Mouse (Mus musculus): ENCODE measurements around the gene Fam102b. TPM values are rescaled to one million over a fixed set of nuclear protein-coding genes. Genes with fewer than 3 reads are reported as not detected.

The Fam102b gene
- polyA plus RNA-seq, 1 experiment from 2014 or later = 17.6 TPM

GRCm38 (mm10) chr3:109023066-109023465, 4.3 kb downstream of the Fam102b start:
- Histone ChIP-seq H3K36me3 (ENCODE audit: control insufficient read depth, insufficient read depth, low read length) (no peaks in the 10 kb centered on the region), H3K4me3 (ENCODE audit: low read depth, low read length) (no peak overlapping the region), H3K4me1 (ENCODE audit: control insufficient read depth, insufficient read depth, low read length) (peaks cover 10% of the 10 kb centered on the region; the same call in 1 of the 2 replicates), H3K9me3 (ENCODE audit: control insufficient read depth, low read length) (no peaks in the 10 kb centered on the region), H3K27ac (ENCODE audit: low read depth, low read length) (no peak overlapping the region), H3K27me3 (ENCODE audit: control insufficient read depth, insufficient read depth, low read length) (no peaks in the 10 kb centered on the region), H3K4me2 (ENCODE audit: low read depth, low read length) (no peak overlapping the region), H3K9ac (replicated peaks; ENCODE audit: low read depth, low read length) (no peak overlapping the region)
- ATAC-seq (ENCODE audit: low read depth) = no peak
- 59% methylated on average over 8 of the region's 8 CpGs for WGBS

GRCm38 (mm10) chr3:109021720-109022516, 5.5 kb downstream of the Fam102b start:
- 88% methylated on average over 6 of the region's 6 CpGs for WGBS
- H3K9ac ChIP-seq (replicated peaks; ENCODE audit: low read depth, low read length) = no peak overlapping the region
- H3K4me2 ChIP-seq (ENCODE audit: low read depth, low read length) = no peak overlapping the region
- no peak overlapping the region for H3K4me3 ChIP-seq (ENCODE audit: low read depth, low read length)
- no peak for ATAC-seq (ENCODE audit: low read depth)
- H3K27ac ChIP-seq (ENCODE audit: low read depth, low read length) = no peak overlapping the region
- H3K4me1 ChIP-seq (ENCODE audit: control insufficient read depth, insufficient read depth, low read length) = peaks cover 10% of the 10 kb centered on the region; the same call in 1 of the 2 replicates
- no peaks in the 10 kb centered on the region for H3K36me3 ChIP-seq (ENCODE audit: control insufficient read depth, insufficient read depth, low read length)
- no peaks in the 10 kb centered on the region for H3K9me3 ChIP-seq (ENCODE audit: control insufficient read depth, low read length)
- H3K27me3 ChIP-seq (ENCODE audit: control insufficient read depth, insufficient read depth, low read length) = no peaks in the 10 kb centered on the region

GRCm38 (mm10) chr3:109018336-109018735, 9.1 kb downstream of the Fam102b start:
- 91% methylated on average over 5 of the region's 5 CpGs for WGBS

GRCm38 (mm10) chr3:109012595-109012994, 14.8 kb downstream of the Fam102b start:
- Histone ChIP-seq H3K4me1 (ENCODE audit: control insufficient read depth, insufficient read depth, low read length) (no peaks in the 10 kb centered on the region), H3K36me3 (ENCODE audit: control insufficient read depth, insufficient read depth, low read length) (no peaks in the 10 kb centered on the region), H3K4me2 (ENCODE audit: low read depth, low read length) (no peak overlapping the region), H3K4me3 (ENCODE audit: low read depth, low read length) (no peak overlapping the region), H3K27me3 (ENCODE audit: control insufficient read depth, insufficient read depth, low read length) (no peaks in the 10 kb centered on the region), H3K27ac (ENCODE audit: low read depth, low read length) (no peak overlapping the region), H3K9me3 (ENCODE audit: control insufficient read depth, low read length) (no peaks in the 10 kb centered on the region), H3K9ac (replicated peaks; ENCODE audit: low read depth, low read length) (no peak overlapping the region)
- no peak for ATAC-seq (ENCODE audit: low read depth)
- 88% methylated on average over 4 of the region's 4 CpGs for WGBS

More at GRCm38 (mm10) chr3:109018336-109018735, 9.1 kb downstream of the Fam102b start:
- ATAC-seq (ENCODE audit: low read depth) = no peak
- H3K27ac ChIP-seq (ENCODE audit: low read depth, low read length) = no peak overlapping the region
- no peak overlapping the region for H3K4me2 ChIP-seq (ENCODE audit: low read depth, low read length)
- H3K9ac ChIP-seq (replicated peaks; ENCODE audit: low read depth, low read length) = no peak overlapping the region
- no peaks in the 10 kb centered on the region for H3K27me3 ChIP-seq (ENCODE audit: control insufficient read depth, insufficient read depth, low read length)
- H3K4me1 ChIP-seq (ENCODE audit: control insufficient read depth, insufficient read depth, low read length) = peaks cover 4% of the 10 kb centered on the region; the same call in 1 of the 2 replicates
- no peaks in the 10 kb centered on the region for H3K36me3 ChIP-seq (ENCODE audit: control insufficient read depth, insufficient read depth, low read length)
- H3K9me3 ChIP-seq (ENCODE audit: control insufficient read depth, low read length) = no peaks in the 10 kb centered on the region
- no peak overlapping the region for H3K4me3 ChIP-seq (ENCODE audit: low read depth, low read length)

GRCm38 (mm10) chr3:109010489-109011260, 16.7 kb downstream of the Fam102b start:
- H3K27ac ChIP-seq (ENCODE audit: low read depth, low read length) = no peak overlapping the region
- H3K4me3 ChIP-seq (ENCODE audit: low read depth, low read length) = no peak overlapping the region
- H3K4me1 ChIP-seq (ENCODE audit: control insufficient read depth, insufficient read depth, low read length) = no peaks in the 10 kb centered on the region
- H3K9me3 ChIP-seq (ENCODE audit: control insufficient read depth, low read length) = no peaks in the 10 kb centered on the region
- H3K36me3 ChIP-seq (ENCODE audit: control insufficient read depth, insufficient read depth, low read length) = no peaks in the 10 kb centered on the region
- no peak overlapping the region for H3K9ac ChIP-seq (replicated peaks; ENCODE audit: low read depth, low read length)
- no peak for ATAC-seq (ENCODE audit: low read depth)
- H3K27me3 ChIP-seq (ENCODE audit: control insufficient read depth, insufficient read depth, low read length) = no peaks in the 10 kb centered on the region
- H3K4me2 ChIP-seq (ENCODE audit: low read depth, low read length) = no peak overlapping the region
- WGBS = 50% methylated on average over 7 of the region's 7 CpGs

GRCm38 (mm10) chr3:109008180-109008579, 19.2 kb downstream of the Fam102b start:
- H3K27ac ChIP-seq (ENCODE audit: low read depth, low read length) = no peak overlapping the region
- no peak for ATAC-seq (ENCODE audit: low read depth)
- no peaks in the 10 kb centered on the region for H3K27me3 ChIP-seq (ENCODE audit: control insufficient read depth, insufficient read depth, low read length)
- 96% methylated on average over 5 of the region's 5 CpGs for WGBS
- no peaks in the 10 kb centered on the region for H3K36me3 ChIP-seq (ENCODE audit: control insufficient read depth, insufficient read depth, low read length)
- no peaks in the 10 kb centered on the region for H3K9me3 ChIP-seq (ENCODE audit: control insufficient read depth, low read length)
- no peak overlapping the region for H3K4me2 ChIP-seq (ENCODE audit: low read depth, low read length)
- no peaks in the 10 kb centered on the region for H3K4me1 ChIP-seq (ENCODE audit: control insufficient read depth, insufficient read depth, low read length)
- H3K4me3 ChIP-seq (ENCODE audit: low read depth, low read length) = no peak overlapping the region
- H3K9ac ChIP-seq (replicated peaks; ENCODE audit: low read depth, low read length) = no peak overlapping the region

- Histone ChIP-seq H3K9ac (replicated peaks; ENCODE audit: low read depth, low read length) (no peak overlapping the region), H3K27me3 (ENCODE audit: control insufficient read depth, insufficient read depth, low read length) (no peaks in the 10 kb centered on the region), H3K9me3 (ENCODE audit: control insufficient read depth, low read length) (no peaks in the 10 kb centered on the region), H3K36me3 (ENCODE audit: control insufficient read depth, insufficient read depth, low read length) (no peaks in the 10 kb centered on the region), H3K27ac (ENCODE audit: low read depth, low read length) (no peak overlapping the region), H3K4me2 (ENCODE audit: low read depth, low read length) (no peak overlapping the region), H3K4me1 (ENCODE audit: control insufficient read depth, insufficient read depth, low read length) (no peaks in the 10 kb centered on the region), H3K4me3 (ENCODE audit: low read depth, low read length) (no peak overlapping the region)
- 88% methylated on average over 5 of the region's 5 CpGs for WGBS
- no peak for ATAC-seq (ENCODE audit: low read depth)
Observed at GRCm38 (mm10) chr3:109005777-109006176, 21.6 kb downstream of the Fam102b start.

- Histone ChIP-seq H3K27me3 (ENCODE audit: control insufficient read depth, insufficient read depth, low read length) (no peaks in the 10 kb centered on the region), H3K4me3 (ENCODE audit: low read depth, low read length) (no peak overlapping the region), H3K9ac (replicated peaks; ENCODE audit: low read depth, low read length) (no peak overlapping the region), H3K36me3 (ENCODE audit: control insufficient read depth, insufficient read depth, low read length) (no peaks in the 10 kb centered on the region), H3K4me2 (ENCODE audit: low read depth, low read length) (no peak overlapping the region), H3K4me1 (ENCODE audit: control insufficient read depth, insufficient read depth, low read length) (no peaks in the 10 kb centered on the region), H3K9me3 (ENCODE audit: control insufficient read depth, low read length) (no peaks in the 10 kb centered on the region), H3K27ac (ENCODE audit: low read depth, low read length) (no peak overlapping the region)
- 72% methylated on average over 1 of the region's 1 CpGs for WGBS
- ATAC-seq (ENCODE audit: low read depth) = no peak
Observed at GRCm38 (mm10) chr3:108999173-108999572, 28.2 kb downstream of the Fam102b start.

- Histone ChIP-seq H3K4me1 (ENCODE audit: control insufficient read depth, insufficient read depth, low read length) (no peaks in the 10 kb centered on the region), H3K27ac (ENCODE audit: low read depth, low read length) (no peak overlapping the region)
- 75% methylated on average over 4 of the region's 4 CpGs for WGBS
Observed at GRCm38 (mm10) chr3:108997762-108998161, 29.6 kb downstream of the Fam102b start.

More at GRCm38 (mm10) chr3:108997762-108998161, 29.6 kb downstream of the Fam102b start:
- Histone ChIP-seq H3K4me3 (ENCODE audit: low read depth, low read length) (no peak overlapping the region), H3K36me3 (ENCODE audit: control insufficient read depth, insufficient read depth, low read length) (no peaks in the 10 kb centered on the region), H3K9ac (replicated peaks; ENCODE audit: low read depth, low read length) (no peak overlapping the region), H3K9me3 (ENCODE audit: control insufficient read depth, low read length) (no peaks in the 10 kb centered on the region), H3K4me2 (ENCODE audit: low read depth, low read length) (no peak overlapping the region), H3K27me3 (ENCODE audit: control insufficient read depth, insufficient read depth, low read length) (no peaks in the 10 kb centered on the region)
- no peak for ATAC-seq (ENCODE audit: low read depth)
